Mouse (Mus musculus) kidney, adult 2 months (tissue): ENCODE measurements around the gene Cops4. TPM values are rescaled to one million over a fixed set of nuclear protein-coding genes. Genes with fewer than 3 reads are reported as not detected.

Experiments used
- DNase-seq: peaks from one replicate; pipeline ENCODE4 v3.0.0; 2021
- H3K27ac ChIP-seq: fragments of 200-500 bp; 2 replicates; pipeline ENCODE4 v1.5.1; 2012; ENCODE audit warnings: low read depth, low read length, control low read depth, inconsistent platforms; ENCODE audit not compliant: insufficient read depth
- H3K27me3 ChIP-seq: fragments of 200-500 bp; replicated peaks from 2 replicates; pipeline ENCODE4 v1.6.1; 2012; ENCODE audit warnings: mild to moderate bottlenecking, moderate library complexity, low read length, inconsistent platforms; ENCODE audit not compliant: control insufficient read depth, insufficient read depth
- H3K36me3 ChIP-seq: fragments of 200-500 bp; 2 replicates; pipeline ENCODE4 v1.6.1; 2012; ENCODE audit warnings: mild to moderate bottlenecking, moderate library complexity, low read length, inconsistent platforms; ENCODE audit not compliant: control insufficient read depth, insufficient read depth
- H3K4me1 ChIP-seq: fragments of 200-500 bp; 2 replicates; pipeline ENCODE4 v1.6.1; 2011; ENCODE audit warnings: low read length; ENCODE audit not compliant: control insufficient read depth, insufficient read depth
- H3K4me3 ChIP-seq: fragments of 200-500 bp; 2 replicates; pipeline ENCODE4 v1.5.1; 2011; ENCODE audit warnings: mild to moderate bottlenecking, low read depth, low read length, control low read depth; ENCODE audit not compliant: insufficient read depth
- CTCF ChIP-seq: fragments of 200-500 bp; conservative IDR thresholded peaks from 2 replicates; pipeline ENCODE4 v1.5.1; 2011; ENCODE audit warnings: low read depth, mild to moderate bottlenecking, control low read depth, low read length, moderate library complexity, mixed read lengths; ENCODE audit not compliant: insufficient read depth, insufficient read length
- POLR2A ChIP-seq: fragments of 200-500 bp; IDR thresholded peaks from one replicate; pipeline ENCODE4 v1.6.1; 2011; ENCODE audit warnings: low read depth, low read length, control low read depth
- WGBS: fragments of 180-500 bp; shearing (Covaris S2); methylation state at CpG from one replicate; pipeline ENCODE4 v1.1.7; 2018; 5-methylcytosine and 5-hydroxymethylcytosine counted together
- polyA plus RNA-seq: library from polyadenylated mRNA; depleted of rRNA; stranded (reverse); fragments of >200 nt; gene quantifications from 2 replicates; pipeline ENCODE4 v1.2.3, GENCODE M21; 2012; rRNA removed

The Cops4 gene
- polyA plus RNA-seq, 1 experiment = 29.8 TPM

- Histone ChIP-seq H3K27me3 (no peaks in the 10 kb centered on the region), H3K4me1 (no peaks in the 10 kb centered on the region), H3K36me3 (no peaks in the 10 kb centered on the region), H3K4me3 (no peak overlapping the region), H3K27ac (no peak overlapping the region)
- no peak for DNase-seq
- WGBS = 91% methylated on average over 7 of the region's 7 CpGs
- TF ChIP-seq CTCF (no peak), POLR2A (no peak)
Measured at GRCm38 (mm10) chr5:100587136-100587535, 69.0 kb downstream of the Cops4 start.

- TF ChIP-seq CTCF (no peak), POLR2A (no peak)
- Histone ChIP-seq H3K4me3 (no peak overlapping the region), H3K27me3 (no peaks in the 10 kb centered on the region), H3K4me1 (no peaks in the 10 kb centered on the region), H3K27ac (no peak overlapping the region), H3K36me3 (no peaks in the 10 kb centered on the region)
- DNase-seq = peak; percentile 23
- 28% methylated on average over 2 of the region's 2 CpGs for WGBS
Measured at GRCm38 (mm10) chr5:100587626-100588025, 69.5 kb downstream of the Cops4 start.

GRCm38 (mm10) chr5:100590505-100590904, 72.4 kb downstream of the Cops4 start:
- no peaks in the 10 kb centered on the region for H3K4me1 ChIP-seq
- DNase-seq = no peak
- H3K27me3 ChIP-seq = no peaks in the 10 kb centered on the region
- H3K27ac ChIP-seq = no peak overlapping the region
- 72% methylated on average over 5 of the region's 5 CpGs for WGBS
- TF ChIP-seq POLR2A (no peak), CTCF (no peak)
- H3K4me3 ChIP-seq = no peak overlapping the region
- H3K36me3 ChIP-seq = no peaks in the 10 kb centered on the region

GRCm38 (mm10) chr5:100594803-100595467, 76.8 kb downstream of the Cops4 start:
- no peak overlapping the region for H3K4me3 ChIP-seq
- H3K4me1 ChIP-seq = no peaks in the 10 kb centered on the region
- H3K27me3 ChIP-seq = no peaks in the 10 kb centered on the region
- H3K36me3 ChIP-seq = no peaks in the 10 kb centered on the region
- TF ChIP-seq POLR2A (no peak), CTCF (no peak)
- no peak overlapping the region for H3K27ac ChIP-seq
- WGBS = 90% methylated on average over 13 of the region's 13 CpGs
- DNase-seq = no peak

- H3K36me3 ChIP-seq = no peaks in the 10 kb centered on the region
- no peak overlapping the region for H3K27ac ChIP-seq
- H3K27me3 ChIP-seq = no peaks in the 10 kb centered on the region
- peak; percentile 12 for DNase-seq
- no peak overlapping the region for H3K4me3 ChIP-seq
- no peaks in the 10 kb centered on the region for H3K4me1 ChIP-seq
- TF ChIP-seq CTCF = no peak
- no peak for TF ChIP-seq POLR2A
- WGBS = 70% methylated on average over 6 of the region's 6 CpGs
Measured at GRCm38 (mm10) chr5:100595999-100596398, 77.9 kb downstream of the Cops4 start.

Other genes with a start within 250 kb of the Cops4 start
- 244 and 248 TPM in 2 replicates for gene Sec31a, start 102.1 kb upstream of the Cops4 start, polyA plus RNA-seq
- gene Lin54, start 17.7 kb upstream of the Cops4 start, polyA plus RNA-seq = 6.2 and 6.4 TPM in 2 replicates
- 44.5 and 60.0 TPM in 2 replicates for gene Plac8, start 53.9 kb downstream of the Cops4 start, polyA plus RNA-seq
- gene Coq2, start 156.8 kb downstream of the Cops4 start, polyA plus RNA-seq = 100 and 111 TPM in 2 replicates
- gene Hpse, start 201.4 kb downstream of the Cops4 start, polyA plus RNA-seq = 0.43 and 1.1 TPM in 2 replicates